Mouse (Mus musculus) kidney, embryonic 14.5 days (tissue): ENCODE results near the gene Gpr18. TPM values are rescaled to one million over a fixed set of nuclear protein-coding genes. Genes with fewer than 3 reads are reported as not detected.
A peak's percentile ranks its signal among the peaks of the same experiment; 100 is the strongest.

Experiments used
- ATAC-seq: fragments of 200-750 bp; cut with Nextera tagmentation; 2 replicates; pipeline ENCODE4 v1.8.0; 2017; ENCODE audit warnings: moderate number of reproducible peaks, mild to moderate bottlenecking, moderate TSS enrichment, moderate library complexity; ENCODE audit not compliant: low FRiP score, low TSS enrichment
- H3K27ac ChIP-seq: fragments of 300-500 bp; sonication (generic); 2 replicates; pipeline ENCODE4 v1.5.1; 2014; ENCODE audit warnings: low read depth, mild to moderate bottlenecking, low read length, moderate library complexity, mixed read lengths
- H3K27me3 ChIP-seq: fragments of 300-500 bp; sonication (generic); 2 replicates; pipeline ENCODE4 v1.6.1; 2014; ENCODE audit warnings: mild to moderate bottlenecking, low read length; ENCODE audit not compliant: control insufficient read depth, insufficient read depth
- H3K36me3 ChIP-seq: fragments of 300-500 bp; sonication (generic); 2 replicates; pipeline ENCODE4 v1.6.1; 2014; ENCODE audit warnings: low read length, mixed read lengths; ENCODE audit not compliant: control insufficient read depth, insufficient read depth
- H3K4me1 ChIP-seq: fragments of 300-500 bp; sonication (generic); 2 replicates; pipeline ENCODE4 v1.6.1; 2014; ENCODE audit warnings: low read length, mixed read lengths; ENCODE audit not compliant: control insufficient read depth, insufficient read depth
- H3K4me2 ChIP-seq: fragments of 300-500 bp; sonication (generic); replicated peaks from 2 replicates; pipeline ENCODE4 v1.6.1; 2014; ENCODE audit warnings: low read depth, mild to moderate bottlenecking, low read length
- H3K4me3 ChIP-seq: fragments of 300-500 bp; sonication (generic); 2 replicates; pipeline ENCODE4 v1.5.1; 2014; ENCODE audit warnings: mild to moderate bottlenecking, low read length
- H3K9ac ChIP-seq: fragments of 300-500 bp; sonication (generic); 2 replicates; pipeline ENCODE4 v1.6.1; 2014; ENCODE audit warnings: low read depth, mild to moderate bottlenecking, low read length, moderate library complexity
- H3K9me3 ChIP-seq: fragments of 300-500 bp; sonication (generic); 2 replicates; pipeline ENCODE4 v1.6.1; 2016; ENCODE audit warnings: low read length; ENCODE audit not compliant: control insufficient read depth
- WGBS: fragments of 180-500 bp; shearing (Covaris S2); extraction: QIAGEN DNeasy Blood & Tissue Kit; methylation state at CpG from one replicate; pipeline ENCODE4 v1.1.7; 2014; 5-methylcytosine and 5-hydroxymethylcytosine counted together
- polyA plus RNA-seq: library from polyadenylated mRNA; unstranded; fragments of >200 nt; fragmentation: Nextera tagmentation; extraction: Ambion mirVana; gene quantifications from 2 replicates; pipeline ENCODE4 v1.2.1, GENCODE M21; 2014

Gpr18 gene
- polyA plus RNA-seq, 1 experiment from 2014 or later, result 0.42 TPM

GRCm38 (mm10) chr14:121896126-121897090 is 19.2 kb downstream of the Gpr18 start:
- H3K4me2 ChIP-seq, result no peak overlapping the region
- no peak overlapping the region for H3K4me3 ChIP-seq
- no peak for ATAC-seq
- 62% methylated on average over 6 of the region's 6 CpGs for WGBS
- H3K27me3 ChIP-seq, result no peaks in the 10 kb centered on the region
- no peaks in the 10 kb centered on the region for H3K9me3 ChIP-seq
- H3K36me3 ChIP-seq, result no peaks in the 10 kb centered on the region
- no peaks in the 10 kb centered on the region for H3K4me1 ChIP-seq
- no peak overlapping the region for H3K9ac ChIP-seq
- H3K27ac ChIP-seq, result no peak overlapping the region

DNA sequence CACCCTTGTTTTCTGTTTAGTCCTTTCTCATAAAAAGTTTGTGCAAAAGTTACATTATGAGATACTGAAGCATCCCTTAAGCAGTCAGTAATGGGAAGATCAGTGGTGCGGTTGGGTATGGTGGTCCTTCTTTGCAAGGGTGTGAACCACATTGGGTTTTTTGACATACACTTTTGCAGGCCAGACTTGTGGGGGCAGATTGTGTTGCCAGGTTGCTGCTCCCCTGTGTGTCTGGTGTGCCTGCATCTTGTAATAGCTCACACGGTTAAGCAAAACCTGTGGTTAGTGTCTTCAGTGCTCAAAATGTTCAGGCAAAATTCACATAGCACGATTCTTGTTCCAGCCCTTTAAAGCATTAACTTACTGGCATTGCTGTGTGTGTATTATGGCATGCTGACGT is 20.3 kb downstream of the Gpr18 start:
- Histone ChIP-seq H3K36me3 (peaks cover 5% of the 10 kb centered on the region; the same call in 1 of the 2 replicates), H3K4me1 (no peaks in the 10 kb centered on the region), H3K4me2 (no peak overlapping the region), H3K9me3 (no peaks in the 10 kb centered on the region), H3K27me3 (no peaks in the 10 kb centered on the region), H3K27ac (no peak overlapping the region), H3K4me3 (no peak overlapping the region), H3K9ac (no peak overlapping the region)
- WGBS, result 89% methylated on average over 4 of the region's 4 CpGs
- no peak for ATAC-seq

DNA sequence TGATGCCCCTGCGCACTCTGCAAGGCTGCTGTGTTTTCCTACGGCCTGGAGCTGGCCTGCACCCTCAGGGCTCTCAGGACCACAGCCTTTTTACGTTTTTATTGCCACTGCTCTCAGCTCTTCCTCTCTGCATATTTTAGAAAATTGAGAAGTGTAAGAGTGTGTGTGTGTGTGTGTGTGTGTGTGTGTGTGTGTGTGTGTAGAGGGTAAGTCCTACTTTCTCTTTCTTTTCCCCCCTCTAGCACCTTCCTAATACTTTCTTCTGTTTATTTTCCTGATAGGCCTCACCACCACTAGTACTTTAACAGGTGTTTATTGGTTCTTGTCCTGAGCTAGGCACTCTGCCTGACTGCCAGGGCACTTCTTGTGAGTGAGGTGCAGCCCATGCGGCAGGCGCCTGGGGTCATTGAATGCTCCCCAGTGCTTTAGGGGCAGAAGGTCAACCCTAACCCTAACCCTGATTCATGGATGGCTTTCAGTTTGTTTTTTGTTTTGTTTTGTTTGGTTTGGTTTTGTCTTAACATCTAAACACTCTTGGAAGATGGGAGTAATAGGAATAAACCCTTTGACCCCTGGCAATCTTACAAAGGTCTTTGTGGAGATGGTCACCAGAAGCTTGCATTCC is 21.0 kb downstream of the Gpr18 start:
- Histone ChIP-seq H3K4me2 (no peak overlapping the region), H3K9ac (no peak overlapping the region), H3K9me3 (no peaks in the 10 kb centered on the region), H3K27ac (no peak overlapping the region), H3K36me3 (peaks cover 6% of the 10 kb centered on the region; the same call in 1 of the 2 replicates), H3K27me3 (no peaks in the 10 kb centered on the region), H3K4me3 (no peak overlapping the region), H3K4me1 (no peaks in the 10 kb centered on the region)
- no peak for ATAC-seq
- 61% methylated on average over 5 of the region's 5 CpGs for WGBS

- no peaks in the 10 kb centered on the region for H3K4me1 ChIP-seq
- H3K4me3 ChIP-seq, result no peak overlapping the region
- no peaks in the 10 kb centered on the region for H3K27me3 ChIP-seq
- H3K9ac ChIP-seq, result no peak overlapping the region
- H3K27ac ChIP-seq, result no peak overlapping the region
- H3K4me2 ChIP-seq, result no peak overlapping the region
- no peak for ATAC-seq
- WGBS, result 86% methylated on average over 6 of the region's 6 CpGs
- peaks cover 6% of the 10 kb centered on the region; the same call in 1 of the 2 replicates for H3K36me3 ChIP-seq
- H3K9me3 ChIP-seq, result no peaks in the 10 kb centered on the region
These were observed 21.8 kb downstream of the Gpr18 start for GRCm38 (mm10) chr14:121893747-121894146.

GRCm38 (mm10) chr14:121884150-121884797 is 31.3 kb downstream of the Gpr18 start:
- ATAC-seq, result no peak
- H3K4me3 ChIP-seq, result no peak overlapping the region
- no peak overlapping the region for H3K27ac ChIP-seq
- no peak overlapping the region for H3K9ac ChIP-seq
- H3K36me3 ChIP-seq, result no peaks in the 10 kb centered on the region
- peaks cover 12% of the 10 kb centered on the region; the same call in 1 of the 2 replicates for H3K4me1 ChIP-seq
- 46% methylated on average over 6 of the region's 6 CpGs for WGBS
- no peaks in the 10 kb centered on the region for H3K9me3 ChIP-seq
- no peaks in the 10 kb centered on the region for H3K27me3 ChIP-seq
- no peak overlapping the region for H3K4me2 ChIP-seq

DNA sequence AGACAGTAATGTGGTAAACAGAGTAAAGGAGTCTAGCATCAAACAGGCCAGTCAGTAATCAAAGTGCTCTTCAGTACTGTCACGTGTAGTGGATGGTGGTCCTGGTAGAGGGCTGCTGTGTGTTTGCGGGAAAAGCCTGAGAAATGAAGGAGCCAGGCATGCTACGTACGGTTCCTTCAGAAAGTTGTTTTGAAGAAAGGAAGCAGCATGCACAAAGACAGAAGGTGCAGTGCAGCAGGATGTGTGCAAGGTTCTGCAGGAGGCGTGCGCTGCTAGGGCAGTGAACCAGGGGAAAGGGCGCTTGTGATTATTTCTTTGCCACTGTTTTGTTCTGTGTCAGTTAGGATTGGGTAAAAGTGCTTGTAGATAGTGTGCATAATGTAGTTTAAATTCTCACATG is 34.4 kb downstream of the Gpr18 start:
- Histone ChIP-seq H3K4me3 (no peak overlapping the region), H3K4me1 (peaks cover 12% of the 10 kb centered on the region; the same call in 1 of the 2 replicates), H3K27ac (no peak overlapping the region), H3K9ac (no peak overlapping the region), H3K27me3 (no peaks in the 10 kb centered on the region), H3K9me3 (no peaks in the 10 kb centered on the region), H3K4me2 (no peak overlapping the region), H3K36me3 (no peaks in the 10 kb centered on the region)
- 87% methylated on average over 7 of the region's 7 CpGs for WGBS
- ATAC-seq, result no peak

DNA sequence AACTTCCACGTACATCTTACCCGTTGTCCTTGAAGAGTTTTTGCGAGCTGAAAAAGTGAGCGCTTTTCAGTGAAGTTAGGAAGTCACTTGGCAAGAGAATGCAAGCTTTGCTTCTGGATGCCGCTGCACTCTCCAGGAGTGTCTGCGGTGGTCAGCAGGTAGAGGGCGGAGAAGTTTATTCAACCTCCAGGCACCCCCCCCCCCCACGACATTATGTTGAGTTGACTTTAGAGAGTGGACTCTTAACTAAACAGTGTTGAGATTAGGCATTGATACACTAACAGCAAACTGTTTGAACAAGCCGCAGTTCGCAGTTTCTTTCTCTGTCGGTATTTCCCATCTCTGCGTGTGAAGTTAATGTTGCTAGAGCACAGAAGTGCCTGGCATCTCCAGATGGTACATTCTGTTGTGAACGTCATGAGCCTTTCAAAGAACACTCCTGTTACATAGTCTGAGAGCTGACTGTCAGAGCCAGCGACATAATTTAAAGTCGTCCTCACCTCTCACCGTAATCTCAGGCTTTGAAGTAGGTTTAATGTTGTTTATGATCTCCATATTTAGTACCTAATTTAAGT is 36.2 kb downstream of the Gpr18 start:
- peaks cover 12% of the 10 kb centered on the region; the same call in 1 of the 2 replicates for H3K4me1 ChIP-seq
- no peaks in the 10 kb centered on the region for H3K27me3 ChIP-seq
- peak overlapping the region; percentile 86 for H3K9ac ChIP-seq
- no peaks in the 10 kb centered on the region for H3K36me3 ChIP-seq
- ATAC-seq, result no peak
- H3K4me2 ChIP-seq, result peak overlapping the region; percentile 92
- no peak overlapping the region for H3K27ac ChIP-seq
- 16% methylated on average over 16 of the region's 16 CpGs for WGBS
- H3K4me3 ChIP-seq, result peak overlapping the region; percentile 87
- H3K9me3 ChIP-seq, result no peaks in the 10 kb centered on the region

DNA sequence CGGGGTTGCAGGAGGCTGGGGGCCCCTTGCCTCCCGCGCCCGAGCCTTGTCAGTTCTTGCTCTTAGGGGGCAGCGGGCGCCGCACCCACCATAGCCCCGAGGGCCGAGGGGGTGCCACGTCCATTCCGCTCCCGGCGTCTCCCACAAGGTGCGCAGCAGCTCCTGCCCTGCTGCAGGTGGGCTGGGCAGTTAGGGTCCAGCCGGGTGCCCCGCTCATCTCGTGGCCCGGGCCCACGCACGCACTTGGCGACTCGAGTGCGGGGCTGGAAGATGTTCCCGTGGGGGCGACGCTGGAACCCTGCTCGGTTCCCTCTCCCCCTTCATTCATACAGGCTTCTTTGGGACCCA is 36.7 kb downstream of the Gpr18 start:
- WGBS, result under 1% methylated on average over 26 of the region's 27 CpGs
- Histone ChIP-seq H3K4me1 (peaks cover 12% of the 10 kb centered on the region; the same call in 1 of the 2 replicates), H3K27me3 (no peaks in the 10 kb centered on the region), H3K9me3 (no peaks in the 10 kb centered on the region), H3K9ac (peak overlapping the region; percentile 86), H3K27ac (no peak overlapping the region), H3K36me3 (no peaks in the 10 kb centered on the region), H3K4me2 (peak overlapping the region; percentile 92), H3K4me3 (peak overlapping the region; percentile 87)
- ATAC-seq, result no peak; the same call in 1 of the 2 replicates
